Mouse (Mus musculus) midbrain, embryonic 11.5 days (tissue): Measurements from ENCODE around the gene Celf2. TPM values are rescaled to one million over a fixed set of nuclear protein-coding genes. Genes with fewer than 3 reads are reported as not detected.
A peak's percentile ranks its signal among the peaks of the same experiment; 100 is the strongest.
"Not testable (repeated sequence)": the region's sequence is repeated elsewhere in the genome, so short reads cannot be mapped to it uniquely, and the experiment has no call there.

Experiments
- ATAC-seq: fragments of 200-750 bp; cut with Nextera tagmentation; 2 replicates; pipeline ENCODE4 v1.8.0; 2017; ENCODE audit warnings: moderate TSS enrichment, moderate library complexity; ENCODE audit not compliant: low FRiP score
- DNase-seq: peaks from one replicate; pipeline ENCODE4 v3.0.0; 2015; ENCODE audit warnings: low spot score; ENCODE audit errors: missing footprints
- H3K27ac ChIP-seq: fragments of 300-500 bp; sonication (generic); 2 replicates; pipeline ENCODE4 v1.5.1; 2014; ENCODE audit warnings: low read depth, low read length
- H3K27me3 ChIP-seq: fragments of 300-500 bp; sonication (generic); 2 replicates; pipeline ENCODE4 v1.6.1; 2014; ENCODE audit warnings: mild to moderate bottlenecking, low read length, moderate library complexity, mixed read lengths; ENCODE audit not compliant: control insufficient read depth, insufficient read depth
- H3K36me3 ChIP-seq: fragments of 300-500 bp; sonication (generic); 2 replicates; pipeline ENCODE4 v1.6.1; 2014; ENCODE audit warnings: mild to moderate bottlenecking, low read length, moderate library complexity, mixed read lengths; ENCODE audit not compliant: control insufficient read depth, insufficient read depth
- H3K4me1 ChIP-seq: fragments of 300-500 bp; sonication (generic); 2 replicates; pipeline ENCODE4 v1.6.1; 2014; ENCODE audit warnings: low read length; ENCODE audit not compliant: control insufficient read depth, insufficient read depth
- H3K4me2 ChIP-seq: fragments of 300-500 bp; sonication (generic); 2 replicates; pipeline ENCODE4 v1.6.1; 2014; ENCODE audit warnings: mild to moderate bottlenecking, moderate library complexity
- H3K4me3 ChIP-seq: fragments of 300-500 bp; sonication (generic); 2 replicates; pipeline ENCODE4 v1.5.1; 2014; ENCODE audit warnings: low read depth, low read length
- H3K9ac ChIP-seq: fragments of 300-500 bp; sonication (generic); 2 replicates; pipeline ENCODE4 v1.6.1; 2014; ENCODE audit warnings: low read length
- H3K9me3 ChIP-seq: fragments of 300-500 bp; sonication (generic); 2 replicates; pipeline ENCODE4 v1.6.1; 2016; ENCODE audit warnings: low read length; ENCODE audit not compliant: control insufficient read depth
- WGBS: fragments of 180-500 bp; shearing (Covaris S2); extraction: QIAGEN DNeasy Blood & Tissue Kit; methylation state at CpG from one replicate; pipeline ENCODE4 v1.1.7; 2014; 5-methylcytosine and 5-hydroxymethylcytosine counted together
- polyA plus RNA-seq: library from polyadenylated mRNA; unstranded; fragments of >200 nt; fragmentation: Nextera tagmentation; extraction: Ambion mirVana; gene quantifications from 2 replicates; pipeline ENCODE4 v1.2.1, GENCODE M21; 2014

The Celf2 gene
- polyA plus RNA-seq, 1 experiment from 2014 or later, result 92.7 TPM

DNA sequence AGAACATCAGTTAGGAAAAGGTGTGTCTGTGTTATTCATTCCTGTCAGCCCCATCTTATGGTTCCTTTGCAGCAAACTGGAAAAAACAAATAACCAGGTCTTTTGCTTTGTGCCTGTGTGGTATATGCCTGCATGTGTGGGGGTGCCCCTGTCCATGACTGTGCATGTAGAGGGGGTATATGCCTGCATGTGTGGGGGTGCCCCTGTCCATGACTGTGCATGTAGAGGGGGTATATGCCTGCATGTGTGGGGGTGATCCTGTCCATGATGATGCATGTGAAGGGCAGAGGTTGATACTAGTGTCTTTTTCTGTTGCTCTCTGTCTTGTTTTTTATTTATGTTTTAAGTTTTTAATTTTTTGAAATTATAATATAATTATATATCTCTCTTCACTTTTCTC is 246.7 kb downstream of the Celf2 start:
- not testable (repeated sequence) for H3K4me1 ChIP-seq, H3K4me2 ChIP-seq, H3K9me3 ChIP-seq, H3K9ac ChIP-seq, H3K36me3 ChIP-seq, H3K4me3 ChIP-seq, H3K27ac ChIP-seq, H3K27me3 ChIP-seq, ATAC-seq
- peak; percentile 14 for DNase-seq

DNA sequence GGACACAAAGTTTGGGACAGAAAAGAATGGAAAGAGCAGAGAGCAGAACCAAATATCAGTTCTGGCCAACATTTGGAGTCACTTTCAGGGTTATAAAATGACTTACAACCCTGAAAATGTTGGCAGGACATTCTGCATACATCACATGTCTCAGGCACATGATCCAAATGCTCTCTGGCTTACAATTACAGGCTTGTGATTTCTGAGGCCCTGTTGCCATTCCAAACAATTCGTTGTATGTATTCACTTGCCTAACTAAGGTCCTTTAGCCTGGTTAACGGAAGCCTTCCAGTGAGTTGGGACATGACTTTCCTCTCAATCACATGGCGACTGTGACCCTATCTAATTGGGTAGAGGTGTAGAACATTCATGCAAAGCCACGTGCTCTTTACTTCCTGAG is 249.2 kb downstream of the Celf2 start:
- no peak overlapping the region for H3K9ac ChIP-seq
- no peak overlapping the region for H3K4me2 ChIP-seq
- 85% methylated on average over 4 of the region's 4 CpGs for WGBS
- H3K27ac ChIP-seq, result no peak overlapping the region
- ATAC-seq (no peak), DNase-seq (no peak)
- H3K9me3 ChIP-seq, result no peaks in the 10 kb centered on the region
- no peaks in the 10 kb centered on the region for H3K4me1 ChIP-seq
- no peaks in the 10 kb centered on the region for H3K36me3 ChIP-seq
- H3K27me3 ChIP-seq, result no peaks in the 10 kb centered on the region
- H3K4me3 ChIP-seq, result no peak overlapping the region

- no peaks in the 10 kb centered on the region for H3K4me1 ChIP-seq
- no peaks in the 10 kb centered on the region for H3K27me3 ChIP-seq
- no peak overlapping the region for H3K4me3 ChIP-seq
- no peak overlapping the region for H3K9ac ChIP-seq
- no peak for DNase-seq
- WGBS, result 89% methylated on average over 4 of the region's 4 CpGs
- H3K4me2 ChIP-seq, result no peak overlapping the region
- no peaks in the 10 kb centered on the region for H3K36me3 ChIP-seq
- H3K27ac ChIP-seq, result no peak overlapping the region
- ATAC-seq, result no peak
- H3K9me3 ChIP-seq, result no peaks in the 10 kb centered on the region
These were observed 249.7 kb downstream of the Celf2 start for GRCm38 (mm10) chr2:7259616-7260015.

DNA sequence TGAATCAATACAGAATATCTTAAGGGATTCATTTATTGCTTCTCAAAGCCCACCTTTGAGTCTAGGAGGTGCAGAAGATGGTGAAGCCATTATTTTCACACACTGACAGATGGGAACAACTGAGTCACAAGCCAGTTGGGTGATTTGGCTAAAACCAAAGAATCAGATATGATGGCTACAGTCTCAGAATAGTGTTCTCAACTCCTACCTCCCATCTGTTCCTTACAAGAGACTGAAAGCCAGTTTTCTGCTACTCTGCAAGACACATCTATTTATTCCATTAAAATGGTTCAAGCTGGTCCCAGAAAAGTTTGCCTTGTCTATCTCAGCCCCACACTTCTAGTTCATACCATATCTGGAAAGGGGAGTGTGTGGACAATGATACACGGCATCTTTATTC is 253.3 kb downstream of the Celf2 start:
- Histone ChIP-seq H3K4me3 (no peak overlapping the region), H3K4me1 (no peaks in the 10 kb centered on the region), H3K27ac (no peak overlapping the region), H3K27me3 (no peaks in the 10 kb centered on the region), H3K4me2 (no peak overlapping the region), H3K36me3 (no peaks in the 10 kb centered on the region), H3K9ac (no peak overlapping the region), H3K9me3 (no peaks in the 10 kb centered on the region)
- DNase-seq (no peak), ATAC-seq (no peak)
- WGBS, result 95% methylated on average over 1 of the region's 1 CpGs

- no peak overlapping the region for H3K27ac ChIP-seq
- H3K4me3 ChIP-seq, result no peak overlapping the region
These were observed 254.0 kb downstream of the Celf2 start for GRCm38 (mm10) chr2:7255386-7255785.

DNA sequence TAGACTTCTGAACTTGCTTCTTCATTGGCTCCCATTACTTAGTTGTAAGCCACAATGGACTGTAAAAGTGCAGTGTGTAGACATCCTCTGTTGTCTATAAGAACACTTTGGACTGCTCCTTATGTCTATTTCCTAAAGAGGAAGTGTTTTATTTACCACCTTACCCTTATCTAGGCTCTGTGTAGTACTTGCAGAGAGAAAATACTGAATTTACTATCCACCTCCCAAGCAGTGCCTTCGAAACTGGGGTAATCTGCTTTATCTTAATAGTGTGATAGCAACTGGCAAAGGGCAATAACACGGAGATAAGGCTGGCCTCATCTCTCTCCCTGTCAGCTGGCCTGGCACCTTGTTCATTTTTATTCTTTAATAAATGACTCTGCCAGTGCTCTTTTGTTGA is 259.0 kb downstream of the Celf2 start:
- no peaks in the 10 kb centered on the region for H3K4me1 ChIP-seq
- H3K27me3 ChIP-seq, result no peaks in the 10 kb centered on the region
- H3K36me3 ChIP-seq, result no peaks in the 10 kb centered on the region
- H3K4me3 ChIP-seq, result no peak overlapping the region
- no peak overlapping the region for H3K27ac ChIP-seq
- no peak overlapping the region for H3K9ac ChIP-seq
- no peaks in the 10 kb centered on the region for H3K9me3 ChIP-seq
- DNase-seq, result no peak
- no peak for ATAC-seq
- 76% methylated on average over 2 of the region's 2 CpGs for WGBS
- no peak overlapping the region for H3K4me2 ChIP-seq

More at GRCm38 (mm10) chr2:7255386-7255785, 254.0 kb downstream of the Celf2 start:
- no peak for DNase-seq
- no peaks in the 10 kb centered on the region for H3K9me3 ChIP-seq
- WGBS, result 80% methylated on average over 3 of the region's 3 CpGs
- no peaks in the 10 kb centered on the region for H3K4me1 ChIP-seq
- ATAC-seq, result no peak
- no peak overlapping the region for H3K9ac ChIP-seq
- no peak overlapping the region for H3K4me2 ChIP-seq
- no peaks in the 10 kb centered on the region for H3K27me3 ChIP-seq
- H3K36me3 ChIP-seq, result no peaks in the 10 kb centered on the region

DNA sequence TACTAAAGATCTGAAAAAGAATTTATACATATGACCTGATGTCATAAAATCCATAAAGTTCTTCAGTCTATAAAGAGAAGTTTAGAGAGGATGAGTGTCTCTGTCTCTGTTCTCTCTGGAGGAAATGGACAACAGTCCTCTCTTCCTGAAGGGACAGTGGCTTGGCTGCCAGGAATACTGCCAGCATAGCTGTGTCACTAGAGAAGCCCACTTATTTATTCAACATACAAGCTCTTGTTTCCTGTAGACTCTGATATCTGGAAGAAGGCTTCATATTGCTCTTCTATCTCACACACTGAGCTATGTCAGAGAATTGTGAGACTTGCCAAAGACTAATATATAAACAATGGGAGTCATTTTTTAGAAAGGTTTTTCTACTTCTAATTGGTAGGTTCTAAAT is 260.4 kb downstream of the Celf2 start:
- no peak overlapping the region for H3K27ac ChIP-seq
- ATAC-seq, result no peak

DNA sequence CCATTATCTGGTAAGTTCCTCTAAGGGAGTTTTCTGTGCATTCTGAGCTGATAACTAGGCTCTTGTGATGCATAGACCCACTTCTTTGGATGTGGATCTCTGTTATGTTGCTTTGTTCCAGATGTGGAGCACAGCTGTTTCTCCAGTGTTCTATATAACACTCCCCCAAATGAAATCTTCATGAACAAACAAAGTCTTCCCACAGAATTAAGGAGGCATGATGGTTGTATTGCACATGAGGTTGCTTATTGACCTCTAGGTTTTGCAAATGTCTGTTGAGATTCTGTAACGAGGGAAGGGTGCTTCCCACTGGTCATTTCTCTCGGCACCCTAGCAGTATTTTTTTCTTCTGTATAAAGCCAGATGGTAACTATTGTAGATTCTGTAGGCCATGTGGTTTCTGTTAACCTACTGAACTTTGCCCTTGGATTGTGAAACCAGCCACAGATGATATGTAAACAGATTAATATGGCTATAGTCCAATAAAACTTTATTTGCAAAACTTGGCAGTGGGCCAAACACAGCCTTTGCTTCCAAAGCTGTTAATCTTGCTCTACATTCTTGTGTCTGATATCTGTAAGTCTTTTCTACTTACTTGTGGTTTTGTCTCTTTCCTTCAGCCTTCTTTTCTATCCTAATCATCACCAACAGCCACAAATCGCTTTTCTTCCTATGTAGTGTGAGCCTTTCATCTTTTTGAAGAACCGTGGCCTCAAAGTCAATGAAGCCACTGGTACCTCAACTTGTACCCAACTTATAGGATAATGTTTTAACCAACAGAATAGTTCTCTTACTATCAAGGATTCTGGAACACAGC is 263.2 kb downstream of the Celf2 start:
- Histone ChIP-seq H3K4me1 (no peaks in the 10 kb centered on the region; the same call in 1 of the 2 replicates), H3K4me2 (no peak overlapping the region), H3K4me3 (no peak overlapping the region), H3K9ac (no peak overlapping the region), H3K27me3 (no peaks in the 10 kb centered on the region), H3K9me3 (no peaks in the 10 kb centered on the region), H3K36me3 (no peaks in the 10 kb centered on the region), H3K27ac (no peak overlapping the region)
- ATAC-seq (no peak), DNase-seq (peak; percentile 88)
- 84% methylated on average over 4 of the region's 4 CpGs for WGBS

More for the DNA sequence above, 260.4 kb downstream of the Celf2 start:
- Histone ChIP-seq H3K27me3 (no peaks in the 10 kb centered on the region), H3K36me3 (no peaks in the 10 kb centered on the region), H3K9ac (no peak overlapping the region), H3K4me2 (no peak overlapping the region), H3K4me3 (no peak overlapping the region), H3K9me3 (no peaks in the 10 kb centered on the region), H3K4me1 (no peaks in the 10 kb centered on the region)
- no peak for DNase-seq

- no peaks in the 10 kb centered on the region for H3K36me3 ChIP-seq
- WGBS, result 74% methylated on average over 1 of the region's 1 CpGs
- no peak overlapping the region for H3K4me2 ChIP-seq
- H3K27me3 ChIP-seq, result no peaks in the 10 kb centered on the region
- H3K4me1 ChIP-seq, result no peaks in the 10 kb centered on the region; the same call in 1 of the 2 replicates
- no peak overlapping the region for H3K27ac ChIP-seq
- no peak for ATAC-seq
- DNase-seq, result no peak
- no peak overlapping the region for H3K4me3 ChIP-seq
- H3K9ac ChIP-seq, result no peak overlapping the region
- H3K9me3 ChIP-seq, result no peaks in the 10 kb centered on the region
These were observed 267.2 kb downstream of the Celf2 start for GRCm38 (mm10) chr2:7242139-7242538.
